In the genomic region with DNA sequence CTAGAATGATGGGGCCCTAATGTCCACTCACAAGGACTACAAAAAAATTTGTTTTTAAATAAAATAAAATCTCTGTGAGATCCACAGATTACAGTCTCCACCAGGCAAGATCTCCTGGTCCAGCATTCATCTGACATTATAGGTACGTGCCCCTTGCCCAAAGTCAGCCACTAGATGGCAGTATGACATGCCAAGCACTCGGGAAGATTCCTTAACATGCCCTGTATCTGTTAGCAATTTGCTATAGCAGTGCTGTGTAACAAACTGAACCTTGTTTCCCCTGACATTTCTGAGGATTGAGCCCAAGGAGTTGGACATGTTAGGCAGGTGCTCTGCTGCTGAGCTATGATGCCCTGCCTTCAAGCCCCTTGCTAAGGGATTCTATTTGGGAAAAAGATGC, we compare ENCODE assay signal across 8 mouse cellular contexts. TPM values are rescaled to one million over a fixed set of nuclear protein-coding genes. Genes with fewer than 3 reads are reported as not detected.
DNase-seq lines count a peak whose midpoint lies in the region; TF ChIP-seq lines count a peak whose summit lies in the region.

No protein-coding gene starts in this region.

- intact Hi-C loops in gastrocnemius, adult 2 months (cut with DNase I) = no loop called here

- no peaks in the 10 kb centered on the region for H3K27me3 ChIP-seq in thymus, adult 2 months (ENCODE audit: control insufficient read depth, insufficient read depth, low read length)
- no peaks in the 10 kb centered on the region for H3K27me3 ChIP-seq in forebrain, embryonic 10.5 days (ENCODE audit: poor library complexity, severe bottlenecking)
- no peaks in the 10 kb centered on the region for H3K27me3 ChIP-seq in cerebellum, adult 2 months (ENCODE audit: control insufficient read depth, insufficient read depth, low read length)

- 0 out of 2 replicates have a peak, but pooled peaks cover 5% of the 10 kb centered on the region for H3K9me3 ChIP-seq in forebrain, embryonic 10.5 days

- no peaks in the 10 kb centered on the region; the same call in 1 of the 2 replicates for H3K4me1 ChIP-seq in thymus, adult 2 months (replicated peaks; ENCODE audit: control insufficient read depth, insufficient read depth, low read length)
- no peaks in the 10 kb centered on the region for H3K4me1 ChIP-seq in forebrain, embryonic 10.5 days
- no peaks in the 10 kb centered on the region for H3K4me1 ChIP-seq in cerebellum, adult 2 months (ENCODE audit: control insufficient read depth, insufficient read depth, low read length)

- TF ChIP-seq CTCF in gastrocnemius, adult 2 months (IDR thresholded peaks at IDR 0.05) = peak; percentile 63
- no peak for TF ChIP-seq CTCF in thymus, adult 2 months (IDR thresholded peaks at IDR 0.05; ENCODE audit: borderline replicate concordance, control insufficient read depth, extremely low read depth, insufficient read depth, low read length, poor library complexity)
- no peak; the same call in 1 of the 2 replicates for TF ChIP-seq CTCF in cerebellum, adult 2 months (IDR thresholded peaks at IDR 0.05; ENCODE audit: borderline replicate concordance, insufficient read depth, low read depth, low read length)

- H3K27ac ChIP-seq in gastrocnemius, adult 2 months = no peak overlapping the region
- H3K27ac ChIP-seq in thymus, adult 2 months (ENCODE audit: control insufficient read depth, insufficient read depth, low read length) = no peak overlapping the region
- no peak overlapping the region for H3K27ac ChIP-seq in forebrain, embryonic 10.5 days
- H3K27ac ChIP-seq in cerebellum, adult 2 months (ENCODE audit: insufficient read depth, low read length) = no peak overlapping the region

- no peak for TF ChIP-seq POLR2A in thymus, adult 2 months (IDR thresholded peaks at IDR 0.05; ENCODE audit: control insufficient read depth, extremely low read depth, insufficient read depth, low read length, poor library complexity)
- TF ChIP-seq POLR2A in cerebellum, adult 2 months (IDR thresholded peaks at IDR 0.05; ENCODE audit: borderline replicate concordance, insufficient read depth, low read length) = no peak

- no peak overlapping the region for H3K4me3 ChIP-seq in gastrocnemius, adult 2 months
- H3K4me3 ChIP-seq in thymus, adult 2 months (ENCODE audit: control insufficient read depth, insufficient read depth, low read length) = no peak overlapping the region
- no peak overlapping the region for H3K4me3 ChIP-seq in forebrain, embryonic 10.5 days
- no peak overlapping the region for H3K4me3 ChIP-seq in cerebellum, adult 2 months (replicated peaks; ENCODE audit: insufficient read depth, low read depth, low read length)

- no peaks in the 10 kb centered on the region for H3K36me3 ChIP-seq in thymus, adult 2 months (ENCODE audit: control insufficient read depth, insufficient read depth, low read length)
- peaks cover 8% of the 10 kb centered on the region for H3K36me3 ChIP-seq in forebrain, embryonic 10.5 days (replicated peaks)

- 57% methylated on average over 2 of the region's 2 CpGs for WGBS in thymus, adult 2 months
- 43% methylated on average over 2 of the region's 2 CpGs for WGBS in forebrain, embryonic 10.5 days
- 44% methylated on average over 2 of the region's 2 CpGs for WGBS in cerebellum, adult 2 months

- no peak for DNase-seq in gastrocnemius, adult 2 months
- no peak for DNase-seq in gastrocnemius, postnatal 4 days (ENCODE audit: low spot score in 2 of 2)
- DNase-seq in thymus, adult 2 months = peak; percentile 35
- no peak for DNase-seq in thymus, adult 18-20 months
- peak; percentile 32 for DNase-seq in lung, postnatal 10 days
- DNase-seq in thymus, postnatal 4 days = peak; percentile 58
- no peak for DNase-seq in forebrain, embryonic 10.5 days (ENCODE audit: extremely low spot score, low spot score)
- no peak for DNase-seq in cerebellum, adult 2 months

RNA-seq across cellular contexts. Expression of a gene that starts 8.0 kb away (rescaled TPM):
- 10 to 100 TPM; 33.1 to 37.6 TPM for total RNA-seq in gastrocnemius, adult 2 months (2021)
- 100 to 1,000 TPM; 149 to 150 TPM for total RNA-seq in gastrocnemius, postnatal 4 days (2021)
- 60.9 and 61.6 TPM in 2 replicates for polyA plus RNA-seq in thymus, adult 2 months (2012; rRNA removed)
- 200 and 201 TPM in 2 replicates for polyA plus RNA-seq in forebrain, embryonic 10.5 days (2016; fragmentation: Nextera tagmentation; extraction: Ambion mirVana)
- polyA plus RNA-seq in cerebellum, adult 2 months (2012; rRNA removed) = 32.1 and 32.6 TPM in 2 replicates

RNA-seq across cellular contexts. Expression of a gene that starts 38.5 kb away (rescaled TPM):
- not detected for total RNA-seq in gastrocnemius, adult 2 months (2021)
- under 1 TPM in 1 of 2 experiments, not detected in 1; 0.27 TPM for total RNA-seq in gastrocnemius, postnatal 4 days (2021)
- polyA plus RNA-seq in thymus, adult 2 months (2012; rRNA removed) = 0.06 and 0.26 TPM in 2 replicates
- polyA plus RNA-seq in forebrain, embryonic 10.5 days (2016; fragmentation: Nextera tagmentation; extraction: Ambion mirVana) = 0.19 and 0.37 TPM in 2 replicates
- polyA plus RNA-seq in cerebellum, adult 2 months (2012; rRNA removed) = 38.5 and 52.1 TPM in 2 replicates

Comparison
In these comparisons a context has a peak if more than half of its experiments do, and no peak if none do; other contexts are left out.
1. DNase-seq: peak in thymus, adult 2 months (single experiment), lung, postnatal 10 days (single experiment) and thymus, postnatal 4 days (single experiment); none in gastrocnemius, adult 2 months (single experiment), gastrocnemius, postnatal 4 days (0 of 2), thymus, adult 18-20 months (0 of 2), forebrain, embryonic 10.5 days (single experiment) and cerebellum, adult 2 months (0 of 2).
2. RNA of a gene that starts 38.5 kb away (polyA plus RNA-seq): 38.5 to 52.1 TPM in cerebellum, adult 2 months; 0.06 to 0.26 TPM in thymus, adult 2 months and 0.19 to 0.37 TPM in forebrain, embryonic 10.5 days; every median in the first group is over 10 times any median in the second.